Mouse (Mus musculus): Measurements from ENCODE around the gene Cacna1g. TPM values are rescaled to one million over a fixed set of nuclear protein-coding genes. Genes with fewer than 3 reads are reported as not detected.
A peak's percentile ranks its signal among the peaks of the same experiment; 100 is the strongest.

The Cacna1g gene
- 0.83 and 1.0 TPM in 2 replicates for polyA plus RNA-seq (2012; ENCODE audit: insufficient read depth, insufficient read length, missing spikeins)

DNA sequence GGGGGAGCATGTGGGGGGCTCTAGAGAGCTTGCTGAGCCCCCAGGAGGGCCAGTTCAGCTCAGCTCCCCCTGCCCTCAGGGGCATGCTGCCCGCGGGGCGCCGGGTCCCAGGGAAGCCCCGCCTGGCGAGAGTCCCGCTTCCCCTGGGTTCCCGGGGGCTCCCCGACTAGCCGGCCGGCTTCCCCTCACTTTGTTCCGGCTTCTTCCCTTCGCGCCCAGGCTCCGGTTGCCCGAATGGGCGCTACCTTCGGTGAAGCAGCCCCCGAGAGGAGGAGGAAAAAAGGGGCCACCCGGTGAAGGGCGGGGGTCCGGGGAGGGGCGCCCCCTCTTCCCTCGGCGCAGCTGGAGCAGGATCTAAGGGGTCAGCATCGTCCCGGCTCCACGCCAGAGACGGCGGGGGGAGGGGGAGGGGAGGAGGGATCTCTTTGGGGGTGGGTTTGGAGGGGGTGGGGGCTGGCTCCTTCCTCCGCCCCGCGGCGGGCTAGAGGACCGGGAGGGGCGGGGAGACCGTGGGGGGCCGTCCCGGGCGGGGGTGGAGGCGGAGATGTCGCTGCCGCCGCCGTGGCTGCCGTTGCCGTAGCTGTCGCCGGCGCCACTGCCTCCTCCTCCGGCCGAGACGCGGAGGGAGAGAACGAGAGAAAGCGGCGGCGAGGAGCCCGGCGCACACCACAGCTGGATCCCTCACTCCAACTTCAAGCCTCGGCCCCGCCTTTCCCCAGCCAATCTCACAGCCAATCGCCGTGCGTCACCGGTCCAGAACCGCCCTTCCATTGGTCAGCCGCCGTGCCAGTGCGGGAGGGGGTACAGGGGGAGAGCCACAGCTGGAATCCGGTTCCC, at the start of gene Cacna1g:
TSS of gene Cacna1g (minus strand) at position 492 of the 837 bp plus-strand sequence.
- peaks cover 5% of the 10 kb centered on the region for H3K4me1 ChIP-seq (ENCODE audit: control insufficient read depth, insufficient read depth, insufficient read length, low read length)
- H3K4me3 ChIP-seq (ENCODE audit: insufficient read depth, low read depth, low read length), result peak within 1 kb of the TSS; percentile 55
- no peak within 1 kb of the TSS for H3K27ac ChIP-seq (replicated peaks; ENCODE audit: low read depth, low read length)

DNA sequence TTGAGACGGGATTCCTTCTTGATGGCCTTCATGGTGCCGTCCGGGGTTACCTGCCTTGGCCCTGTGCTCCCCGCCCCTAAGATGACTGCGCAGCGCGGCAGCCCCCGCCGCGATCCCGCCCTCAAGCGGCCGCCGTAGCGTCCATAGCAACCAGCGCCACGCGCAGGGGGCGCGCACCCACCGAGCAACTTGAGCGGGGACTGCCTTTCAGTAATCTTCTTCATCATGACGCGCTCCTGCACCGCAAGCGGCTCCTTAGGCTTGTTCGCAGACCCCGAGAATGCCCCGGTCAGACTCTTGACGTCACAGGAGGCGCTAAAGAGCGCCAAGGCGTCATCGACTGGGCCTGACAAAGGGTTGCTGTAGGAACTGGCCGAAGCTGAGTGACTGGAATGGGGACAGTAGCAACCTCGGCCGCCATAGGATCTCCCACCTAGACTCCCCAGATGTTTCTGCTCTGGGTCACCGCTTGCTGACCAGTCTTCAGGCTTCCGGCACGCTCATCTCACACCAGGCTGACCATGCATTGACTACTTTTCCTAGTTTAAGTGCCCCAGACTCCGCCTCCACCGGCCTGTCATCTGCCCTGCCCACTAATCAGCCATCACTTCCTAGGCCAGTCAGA, 47.3 kb upstream of the Cacna1g start, which contains the start of gene Mycbpap:
TSS of gene Mycbpap (minus strand) at position 524 of the 625 bp plus-strand sequence.
- no peaks in the 10 kb centered on the region for H3K4me1 ChIP-seq (ENCODE audit: control insufficient read depth, insufficient read depth, insufficient read length, low read length)
- no peak within 1 kb of the TSS for H3K27ac ChIP-seq (replicated peaks; ENCODE audit: low read depth, low read length)
- peak within 1 kb of the TSS; percentile 55 for H3K4me3 ChIP-seq (ENCODE audit: insufficient read depth, low read depth, low read length)

DNA sequence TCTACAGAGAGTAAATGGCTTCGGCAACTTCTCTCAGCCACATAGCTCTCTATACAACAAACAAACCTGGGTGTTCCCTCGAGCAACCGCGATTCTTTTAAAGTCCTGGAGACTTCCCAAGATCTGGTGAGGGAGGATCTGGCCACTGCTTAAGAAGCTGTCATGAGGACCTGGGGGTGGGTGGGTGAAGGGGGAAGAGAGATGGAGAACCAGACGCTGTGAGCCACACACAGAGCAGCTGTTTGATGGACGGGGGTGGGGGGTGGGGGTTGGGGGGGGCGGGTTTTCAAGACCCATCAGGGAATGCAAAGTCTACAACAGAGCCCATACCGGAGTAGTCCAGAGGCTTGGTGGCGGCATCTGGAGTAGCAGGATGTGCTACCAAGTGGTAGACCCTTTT, 39.5 kb upstream of the Cacna1g start:
- Histone ChIP-seq H3K4me1 (ENCODE audit: control insufficient read depth, insufficient read depth, insufficient read length, low read length) (no peaks in the 10 kb centered on the region), H3K4me3 (ENCODE audit: insufficient read depth, low read depth, low read length) (no peak overlapping the region), H3K27ac (replicated peaks; ENCODE audit: low read depth, low read length) (no peak overlapping the region)

DNA sequence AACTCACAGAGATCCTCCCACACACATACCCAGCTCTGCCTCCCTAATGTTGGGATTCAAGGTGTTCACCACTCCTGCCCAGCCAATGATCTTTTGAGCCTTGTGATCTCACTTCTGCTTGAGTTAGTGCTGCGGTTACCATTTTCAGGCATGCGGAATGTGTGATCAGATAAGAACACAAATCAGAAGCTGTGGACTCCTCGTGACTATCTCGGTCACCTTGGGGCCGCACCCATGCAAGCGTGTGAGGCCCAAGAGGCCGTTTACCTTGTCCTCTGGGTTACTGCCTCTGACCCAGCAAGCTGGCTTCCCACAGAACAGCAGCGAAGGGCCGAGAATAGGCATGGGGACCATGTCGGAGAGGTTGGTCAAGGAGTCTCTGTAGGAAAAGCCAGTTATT, 35.0 kb upstream of the Cacna1g start:
- no peak overlapping the region for H3K4me3 ChIP-seq (ENCODE audit: insufficient read depth, low read depth, low read length)
- H3K4me1 ChIP-seq (ENCODE audit: control insufficient read depth, insufficient read depth, insufficient read length, low read length), result no peaks in the 10 kb centered on the region
- H3K27ac ChIP-seq (replicated peaks; ENCODE audit: low read depth, low read length), result no peak overlapping the region

DNA sequence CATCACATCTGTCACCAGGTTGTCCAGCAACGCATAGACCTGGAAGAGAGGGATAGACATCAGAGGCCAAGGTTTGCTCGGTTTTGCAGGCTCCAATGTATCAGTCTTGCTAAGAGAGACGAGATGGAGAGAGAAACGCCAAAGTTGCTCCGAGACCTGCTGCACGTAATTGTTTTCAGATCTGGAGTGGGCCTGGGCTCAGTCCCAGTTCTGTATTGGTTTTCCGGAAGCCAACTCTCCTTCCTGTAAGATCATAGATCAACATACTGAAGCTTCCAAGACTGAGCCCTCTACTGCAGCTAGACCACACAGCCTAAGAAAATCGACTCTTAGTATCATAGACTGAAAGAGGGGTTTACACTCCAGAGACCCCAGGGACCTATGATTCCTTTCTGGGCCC, 27.5 kb upstream of the Cacna1g start:
- H3K4me1 ChIP-seq (ENCODE audit: control insufficient read depth, insufficient read depth, insufficient read length, low read length), result peaks cover 6% of the 10 kb centered on the region
- H3K27ac ChIP-seq (replicated peaks; ENCODE audit: low read depth, low read length), result no peak overlapping the region
- no peak overlapping the region for H3K4me3 ChIP-seq (ENCODE audit: insufficient read depth, low read depth, low read length)

DNA sequence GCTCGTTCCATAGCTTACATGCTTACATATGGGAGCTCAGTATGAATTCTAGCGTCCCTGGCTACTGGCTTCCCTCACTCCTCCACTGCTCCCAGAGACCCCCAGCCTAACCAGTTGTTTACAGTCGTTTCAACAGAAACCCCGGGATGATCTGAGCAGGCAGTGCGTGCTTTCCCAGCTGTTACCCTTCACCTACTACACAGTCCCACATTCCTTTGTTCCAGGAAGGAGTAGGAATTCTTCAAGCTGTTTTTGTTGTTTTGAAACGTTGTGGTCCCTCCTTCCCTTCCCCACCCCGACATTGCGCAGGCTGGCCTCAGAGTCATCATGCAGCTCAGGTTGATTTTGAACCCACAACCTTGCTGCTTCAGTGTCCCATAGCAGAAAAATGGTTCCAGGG, 26.4 kb upstream of the Cacna1g start:
- peaks cover 6% of the 10 kb centered on the region for H3K4me1 ChIP-seq (ENCODE audit: control insufficient read depth, insufficient read depth, insufficient read length, low read length)
- H3K4me3 ChIP-seq (ENCODE audit: insufficient read depth, low read depth, low read length), result no peak overlapping the region
- no peak overlapping the region for H3K27ac ChIP-seq (replicated peaks; ENCODE audit: low read depth, low read length)

DNA sequence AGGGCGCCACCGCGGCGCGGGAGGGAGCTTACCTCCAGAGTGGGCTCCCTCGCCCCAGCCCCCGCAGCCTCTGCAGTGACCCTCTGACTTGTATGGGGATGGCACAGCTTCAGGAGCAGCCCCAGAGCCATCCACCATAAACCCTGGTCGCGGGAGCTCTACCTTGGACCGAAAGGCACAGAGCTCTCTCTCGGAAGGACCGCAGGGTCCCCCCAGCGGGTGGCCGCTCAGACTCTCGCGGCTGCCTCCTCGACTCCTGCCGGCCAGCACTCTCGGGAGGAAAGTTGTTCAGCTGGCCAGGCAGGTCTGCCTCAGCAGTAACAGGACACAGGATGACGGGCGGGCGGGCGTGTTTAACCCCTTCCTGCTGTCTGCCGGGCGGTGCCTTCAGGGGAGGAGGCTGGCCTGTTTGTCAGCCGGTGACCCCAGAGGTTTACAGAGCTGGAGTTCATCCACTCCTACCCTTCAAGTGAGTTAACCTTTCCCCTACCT, 25.7 kb upstream of the Cacna1g start, which contains the start of gene Epn3:
TSS of gene Epn3 (minus strand) at position 314 of the 492 bp plus-strand sequence.
- Histone ChIP-seq H3K27ac (replicated peaks; ENCODE audit: low read depth, low read length) (no peak within 1 kb of the TSS), H3K4me1 (ENCODE audit: control insufficient read depth, insufficient read depth, insufficient read length, low read length) (peaks cover 6% of the 10 kb centered on the region), H3K4me3 (ENCODE audit: insufficient read depth, low read depth, low read length) (0 out of 2 replicates have a peak within 1 kb of the TSS, but pooled peaks have one; percentile 10)

DNA sequence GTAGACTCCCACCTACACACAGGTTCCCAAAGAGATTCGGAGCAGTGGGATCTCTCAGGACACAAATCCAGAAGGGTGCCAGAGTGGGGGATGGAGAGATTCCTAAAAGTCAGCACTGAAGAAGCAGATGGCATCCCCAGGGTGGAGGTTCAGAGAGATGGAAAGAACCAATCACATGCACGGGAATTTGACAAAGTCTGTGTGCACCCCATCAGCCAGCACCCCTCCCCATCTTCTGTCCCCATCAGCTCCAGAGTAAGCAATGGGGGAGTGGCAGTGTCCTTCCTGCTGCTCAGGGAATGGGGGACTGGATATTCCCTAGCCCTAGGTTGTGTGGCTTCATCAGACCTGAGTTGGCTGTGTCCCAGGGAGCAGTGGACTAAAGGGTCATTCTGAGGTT, 25.0 kb upstream of the Cacna1g start:
- Histone ChIP-seq H3K4me3 (ENCODE audit: insufficient read depth, low read depth, low read length) (no peak overlapping the region), H3K27ac (replicated peaks; ENCODE audit: low read depth, low read length) (no peak overlapping the region), H3K4me1 (ENCODE audit: control insufficient read depth, insufficient read depth, insufficient read length, low read length) (peaks cover 6% of the 10 kb centered on the region)

DNA sequence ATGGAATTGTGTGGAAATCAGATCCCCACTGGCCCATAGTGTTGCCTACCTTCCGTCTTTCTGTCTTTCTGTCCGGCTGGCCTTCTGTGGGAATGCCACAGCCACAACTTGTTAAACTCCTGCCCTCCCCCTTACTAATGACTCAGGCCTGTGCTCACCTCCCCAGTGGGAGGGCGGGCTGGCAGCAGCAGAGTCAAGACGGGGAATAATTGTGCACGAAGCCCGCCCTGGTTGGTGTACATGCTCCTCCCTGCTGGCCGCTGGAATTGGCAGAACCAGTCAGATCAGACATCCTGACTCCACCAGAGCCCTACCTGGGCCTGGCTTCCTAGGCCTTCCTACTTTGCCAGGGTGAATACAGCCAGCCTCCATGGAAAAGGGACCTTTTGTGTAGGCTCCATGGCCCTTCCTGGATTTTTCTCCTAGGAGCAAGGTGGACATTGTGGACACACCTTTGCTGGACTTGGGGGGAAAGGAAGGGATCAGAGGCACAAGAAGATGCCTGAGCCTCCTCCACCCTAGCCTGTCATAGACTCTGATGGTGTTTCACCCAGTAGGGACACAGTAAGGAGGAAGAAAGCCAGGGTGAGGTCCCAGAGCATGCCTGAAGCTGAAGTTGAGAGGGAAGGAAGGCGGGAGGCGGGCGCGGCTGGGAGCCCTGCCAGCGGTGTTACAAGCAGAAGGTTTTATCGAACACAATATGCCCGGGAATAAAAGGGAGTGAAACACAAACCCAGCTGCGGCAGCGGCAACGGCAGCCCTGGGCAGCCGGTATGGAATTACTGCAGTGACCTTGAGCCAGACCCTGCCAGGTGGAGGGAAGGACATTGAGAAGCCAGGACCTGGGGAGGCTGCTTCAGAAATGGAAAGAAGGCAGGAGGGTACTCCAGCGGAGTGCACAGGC, 24.3 kb upstream of the Cacna1g start:
- Histone ChIP-seq H3K27ac (replicated peaks; ENCODE audit: low read depth, low read length) (no peak overlapping the region), H3K4me1 (ENCODE audit: control insufficient read depth, insufficient read depth, insufficient read length, low read length) (peaks cover 6% of the 10 kb centered on the region), H3K4me3 (ENCODE audit: insufficient read depth, low read depth, low read length) (no peak overlapping the region)

DNA sequence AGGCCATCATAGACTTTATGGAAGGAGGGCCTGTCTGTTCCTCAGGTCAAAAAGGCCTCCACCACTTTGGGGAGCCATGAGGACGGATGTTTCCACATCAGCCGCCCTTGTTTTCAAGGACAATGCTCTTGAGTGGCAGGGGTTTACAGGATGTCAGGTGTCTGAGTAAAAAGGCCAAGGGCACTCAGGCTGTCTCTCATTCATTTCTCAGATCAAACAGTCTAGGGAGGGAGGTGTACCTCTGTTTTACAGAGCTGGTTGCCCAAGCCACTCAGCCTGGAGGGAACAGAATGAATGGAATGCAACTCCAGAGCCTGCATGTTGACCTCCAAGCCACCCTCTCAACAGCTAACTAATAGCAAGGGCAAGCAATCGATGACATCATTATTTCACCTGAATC, 21.4 kb upstream of the Cacna1g start:
- Histone ChIP-seq H3K27ac (replicated peaks; ENCODE audit: low read depth, low read length) (no peak overlapping the region), H3K4me3 (ENCODE audit: insufficient read depth, low read depth, low read length) (no peak overlapping the region), H3K4me1 (ENCODE audit: control insufficient read depth, insufficient read depth, insufficient read length, low read length) (peaks cover 4% of the 10 kb centered on the region)

DNA sequence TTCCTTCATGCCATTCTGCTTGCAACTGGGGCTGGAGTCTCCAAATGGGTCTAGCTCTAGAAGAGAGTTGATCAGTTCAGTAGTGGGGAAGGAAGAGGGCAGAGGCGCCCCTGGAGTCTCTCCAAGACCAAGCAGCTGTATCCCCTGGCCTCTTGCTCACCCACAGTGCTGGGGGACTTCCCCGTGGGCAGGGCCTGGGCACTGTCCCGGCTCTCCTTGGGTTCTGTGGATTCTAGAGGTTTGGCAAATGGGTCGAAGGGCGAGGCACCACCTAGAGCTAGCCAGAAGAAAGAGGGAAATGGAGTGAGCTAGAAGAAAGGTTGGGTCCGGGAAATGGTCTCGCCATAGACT, 17.7 kb upstream of the Cacna1g start:
- H3K4me1 ChIP-seq (ENCODE audit: control insufficient read depth, insufficient read depth, insufficient read length, low read length), result no peaks in the 10 kb centered on the region
- no peak overlapping the region for H3K4me3 ChIP-seq (ENCODE audit: insufficient read depth, low read depth, low read length)
- no peak overlapping the region for H3K27ac ChIP-seq (replicated peaks; ENCODE audit: low read depth, low read length)

DNA sequence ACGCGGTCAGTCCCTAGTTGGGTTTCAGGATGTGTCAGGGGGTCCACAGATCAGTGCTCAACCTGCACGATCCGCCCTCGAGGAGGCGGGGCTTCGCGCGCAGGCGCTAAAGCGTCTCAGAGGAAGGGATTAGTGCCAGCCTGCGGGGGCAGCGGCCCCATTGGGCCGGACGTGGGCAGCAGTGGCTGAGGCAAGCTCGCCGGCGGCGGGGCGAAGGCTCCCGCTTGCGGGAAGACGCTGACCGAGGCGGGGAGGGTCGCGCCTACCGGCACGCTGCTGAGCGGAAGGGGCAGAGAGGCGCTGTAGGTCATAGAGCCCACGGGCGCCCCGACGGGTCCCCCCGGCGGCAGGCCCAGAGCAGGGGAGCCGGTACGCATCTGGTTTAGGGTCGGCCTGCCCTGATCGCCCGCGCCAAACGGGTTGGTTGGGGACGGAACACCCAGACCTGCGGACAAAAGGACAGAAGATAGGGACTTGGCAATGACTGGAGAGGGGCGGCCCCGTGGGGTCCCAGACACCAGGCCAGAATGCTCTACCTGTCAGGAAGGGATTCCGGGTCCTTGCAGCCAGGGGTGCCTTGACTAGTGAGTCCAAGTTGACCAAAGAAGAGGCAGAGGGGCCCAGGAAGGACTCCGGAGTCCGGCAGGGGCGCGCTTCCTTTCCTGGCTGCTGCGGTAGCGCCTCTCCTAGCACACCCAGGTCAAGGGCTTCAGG, 17.2 kb upstream of the Cacna1g start:
- peak overlapping the region; percentile 54 for H3K4me3 ChIP-seq (ENCODE audit: insufficient read depth, low read depth, low read length)

DNA sequence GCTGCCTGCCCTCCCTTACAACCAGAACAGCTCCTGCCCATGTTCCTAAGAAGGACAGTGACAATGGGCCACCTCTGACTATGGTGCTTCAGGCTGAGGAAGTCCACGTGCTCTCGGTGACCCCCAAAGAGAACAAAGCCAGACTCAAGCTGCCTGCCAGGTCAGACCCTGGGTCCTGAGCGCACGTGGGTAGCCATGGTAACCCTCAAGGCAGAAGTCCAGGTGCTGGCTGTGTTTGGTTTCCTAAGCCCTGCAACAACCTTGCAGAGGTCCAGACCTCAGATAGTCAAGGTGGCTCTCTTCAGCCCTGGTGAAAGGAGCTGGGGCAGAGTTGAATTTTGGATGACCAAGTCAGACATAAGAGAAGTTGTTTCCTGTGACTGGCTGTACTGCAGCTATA, 15.7 kb upstream of the Cacna1g start:
- no peaks in the 10 kb centered on the region for H3K4me1 ChIP-seq (ENCODE audit: control insufficient read depth, insufficient read depth, insufficient read length, low read length)
- no peak overlapping the region for H3K4me3 ChIP-seq (ENCODE audit: insufficient read depth, low read depth, low read length)
- H3K27ac ChIP-seq (replicated peaks; ENCODE audit: low read depth, low read length), result no peak overlapping the region

More for the DNA sequence above, 17.2 kb upstream of the Cacna1g start:
- Histone ChIP-seq H3K4me1 (ENCODE audit: control insufficient read depth, insufficient read depth, insufficient read length, low read length) (no peaks in the 10 kb centered on the region), H3K27ac (replicated peaks; ENCODE audit: low read depth, low read length) (no peak overlapping the region)

DNA sequence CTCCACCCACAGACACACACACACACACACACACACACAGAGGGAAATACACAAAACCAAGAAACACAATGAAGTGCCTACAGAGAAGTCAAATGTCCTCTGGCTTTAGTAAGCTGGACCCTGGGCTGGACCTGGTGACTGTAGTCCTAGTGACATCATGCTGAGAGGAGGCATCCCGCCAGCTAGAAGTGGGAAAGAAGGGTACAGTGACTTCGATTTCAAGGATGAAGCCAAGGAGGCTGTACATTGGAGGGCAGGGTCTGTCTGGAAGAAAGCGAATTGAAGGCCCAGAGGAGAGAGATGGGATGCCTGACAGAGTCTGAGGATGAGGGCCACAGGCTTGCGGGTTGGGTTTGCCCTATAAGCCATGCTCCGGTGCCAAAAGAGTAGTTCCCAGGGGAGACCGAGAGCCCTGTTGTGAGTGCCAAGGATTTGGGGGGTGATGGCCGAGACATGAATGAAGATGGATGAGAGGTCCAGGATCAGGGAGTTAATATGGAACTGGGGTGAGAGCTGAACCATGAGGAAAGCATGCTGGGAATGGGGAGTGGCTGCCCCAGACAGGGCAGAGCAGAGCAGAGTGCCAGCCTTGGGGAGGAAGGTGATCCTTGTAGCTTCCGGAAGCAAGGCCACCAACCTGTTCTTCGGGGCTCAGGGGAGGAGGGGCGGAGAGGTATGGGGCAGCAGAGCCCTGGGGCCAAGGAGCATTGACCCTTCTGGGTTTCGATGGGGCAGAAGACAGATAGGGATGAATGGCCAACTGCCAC, 15.0 kb upstream of the Cacna1g start:
- Histone ChIP-seq H3K4me1 (ENCODE audit: control insufficient read depth, insufficient read depth, insufficient read length, low read length) (no peaks in the 10 kb centered on the region), H3K27ac (replicated peaks; ENCODE audit: low read depth, low read length) (no peak overlapping the region), H3K4me3 (ENCODE audit: insufficient read depth, low read depth, low read length) (no peak overlapping the region)
